Mouse (Mus musculus) embryonic facial prominence, embryonic 15.5 days (tissue): ENCODE measurements at regions not wholly inside any gene's neighbourhood (a gene's known extent, or its start where the extent isn't known, plus 50 kb on each side); places are given as distances from the start of the nearest gene placed in this dataset.
A peak's percentile ranks its signal among the peaks of the same experiment; 100 is the strongest.

ENCODE experiments used
- ATAC-seq: fragments of 200-750 bp; cut with Nextera tagmentation; 2 replicates; pipeline ENCODE4 v1.8.0; 2017; ENCODE audit warnings: low read depth, moderate TSS enrichment; ENCODE audit not compliant: insufficient number of reproducible peaks, low FRiP score, low TSS enrichment
- H3K27ac ChIP-seq: fragments of 300-500 bp; sonication (generic); replicated peaks from 2 replicates; pipeline ENCODE4 v1.5.1; 2015; ENCODE audit warnings: mild to moderate bottlenecking, inconsistent platforms
- H3K27me3 ChIP-seq: fragments of 300-500 bp; sonication (generic); 2 replicates; pipeline ENCODE4 v1.6.1; 2015; ENCODE audit warnings: inconsistent platforms
- H3K36me3 ChIP-seq: fragments of 300-500 bp; sonication (generic); 2 replicates; pipeline ENCODE4 v1.6.1; 2015; ENCODE audit warnings: mild to moderate bottlenecking, inconsistent platforms
- H3K4me1 ChIP-seq: fragments of 300-500 bp; sonication (generic); 2 replicates; pipeline ENCODE4 v1.6.1; 2015; ENCODE audit warnings: inconsistent platforms
- H3K4me2 ChIP-seq: fragments of 300-500 bp; sonication (generic); replicated peaks from 2 replicates; pipeline ENCODE4 v1.6.1; 2015; ENCODE audit warnings: mild to moderate bottlenecking, inconsistent platforms
- H3K4me3 ChIP-seq: fragments of 300-500 bp; sonication (generic); replicated peaks from 2 replicates; pipeline ENCODE4 v1.5.1; 2015; ENCODE audit warnings: mild to moderate bottlenecking, inconsistent platforms
- H3K9ac ChIP-seq: fragments of 300-500 bp; sonication (generic); 2 replicates; pipeline ENCODE4 v1.6.1; 2015; ENCODE audit warnings: inconsistent platforms
- H3K9me3 ChIP-seq: fragments of 300-500 bp; sonication (generic); replicated peaks from 2 replicates; pipeline ENCODE4 v1.6.1; 2016; ENCODE audit warnings: inconsistent platforms
- WGBS: fragments of 180-500 bp; shearing (Covaris S2); methylation state at CpG from one replicate; pipeline ENCODE4 v1.1.7; 2015; 5-methylcytosine and 5-hydroxymethylcytosine counted together

DNA sequence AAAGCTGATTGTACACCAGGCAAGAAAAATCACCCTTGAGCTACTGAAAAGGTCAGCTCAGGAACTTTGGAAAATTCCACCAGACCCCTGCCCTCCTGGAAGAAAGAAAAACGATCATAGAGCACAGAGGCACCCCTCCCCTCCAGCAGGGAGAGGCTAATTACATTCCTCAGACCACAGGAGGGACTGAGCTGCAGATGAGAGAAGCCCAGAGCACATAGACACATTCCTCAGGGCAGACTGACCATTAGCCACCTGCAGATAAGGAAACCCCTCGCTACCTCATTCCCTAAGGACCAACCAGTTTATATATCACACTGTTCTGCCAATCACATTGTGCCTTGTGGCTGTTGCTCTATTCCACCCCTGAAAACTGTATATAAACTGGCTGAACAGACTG lies 230.3 kb downstream of the Parp8 start:
- no peaks in the 10 kb centered on the region for H3K27me3 ChIP-seq

DNA sequence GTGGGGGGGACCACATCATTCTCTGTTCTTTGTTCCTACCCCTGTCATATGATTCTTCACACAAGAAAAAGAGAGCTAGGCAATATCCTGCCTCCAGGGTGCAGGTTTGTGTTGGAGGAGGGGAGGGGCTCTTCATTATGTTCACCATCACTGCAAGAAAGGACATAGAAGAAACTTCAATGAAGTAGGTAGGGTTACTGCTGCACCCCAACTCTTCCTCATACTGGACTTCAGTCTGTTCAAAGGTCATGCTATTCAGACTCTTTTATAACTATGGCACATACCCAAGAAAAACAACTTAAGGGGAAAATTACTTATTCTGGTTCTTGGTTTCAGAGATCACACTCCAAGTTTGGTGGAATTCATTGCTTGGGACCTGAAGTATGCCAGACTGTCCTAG lies 243.7 kb downstream of the Parp8 start:
- H3K4me3 ChIP-seq, result no peak overlapping the region
- no peak overlapping the region for H3K27ac ChIP-seq
- ATAC-seq, result no peak
- no peaks in the 10 kb centered on the region for H3K36me3 ChIP-seq
- H3K9me3 ChIP-seq, result no peaks in the 10 kb centered on the region
- H3K9ac ChIP-seq, result no peak overlapping the region
- H3K27me3 ChIP-seq, result no peaks in the 10 kb centered on the region
- H3K4me2 ChIP-seq, result no peak overlapping the region
- H3K4me1 ChIP-seq, result no peaks in the 10 kb centered on the region

More for the DNA sequence above, 230.3 kb downstream of the Parp8 start:
- no peaks in the 10 kb centered on the region for H3K9me3 ChIP-seq
- ATAC-seq, result no peak
- WGBS, result 18% methylated on average over 2 of the region's 2 CpGs
- no peak overlapping the region for H3K9ac ChIP-seq
- H3K4me2 ChIP-seq, result no peak overlapping the region
- no peaks in the 10 kb centered on the region for H3K36me3 ChIP-seq
- no peaks in the 10 kb centered on the region for H3K4me1 ChIP-seq
- no peak overlapping the region for H3K27ac ChIP-seq
- no peak overlapping the region for H3K4me3 ChIP-seq

- Histone ChIP-seq H3K9me3 (no peaks in the 10 kb centered on the region), H3K27ac (no peak overlapping the region), H3K4me3 (no peak overlapping the region), H3K4me1 (no peaks in the 10 kb centered on the region), H3K4me2 (no peak overlapping the region), H3K36me3 (no peaks in the 10 kb centered on the region), H3K27me3 (no peaks in the 10 kb centered on the region), H3K9ac (no peak overlapping the region)
- no peak for ATAC-seq
- 84% methylated on average over 3 of the region's 3 CpGs for WGBS
These were observed 259.8 kb downstream of the Parp8 start for GRCm38 (mm10) chr13:116765491-116765890.

GRCm38 (mm10) chr13:116759912-116760311 lies 265.4 kb downstream of the Parp8 start:
- no peaks in the 10 kb centered on the region for H3K9me3 ChIP-seq
- H3K4me2 ChIP-seq, result no peak overlapping the region
- H3K9ac ChIP-seq, result no peak overlapping the region
- ATAC-seq, result no peak
- H3K27me3 ChIP-seq, result no peaks in the 10 kb centered on the region
- H3K27ac ChIP-seq, result no peak overlapping the region
- WGBS, result 80% methylated on average over 2 of the region's 2 CpGs
- no peaks in the 10 kb centered on the region for H3K4me1 ChIP-seq
- H3K36me3 ChIP-seq, result no peaks in the 10 kb centered on the region
- no peak overlapping the region for H3K4me3 ChIP-seq

DNA sequence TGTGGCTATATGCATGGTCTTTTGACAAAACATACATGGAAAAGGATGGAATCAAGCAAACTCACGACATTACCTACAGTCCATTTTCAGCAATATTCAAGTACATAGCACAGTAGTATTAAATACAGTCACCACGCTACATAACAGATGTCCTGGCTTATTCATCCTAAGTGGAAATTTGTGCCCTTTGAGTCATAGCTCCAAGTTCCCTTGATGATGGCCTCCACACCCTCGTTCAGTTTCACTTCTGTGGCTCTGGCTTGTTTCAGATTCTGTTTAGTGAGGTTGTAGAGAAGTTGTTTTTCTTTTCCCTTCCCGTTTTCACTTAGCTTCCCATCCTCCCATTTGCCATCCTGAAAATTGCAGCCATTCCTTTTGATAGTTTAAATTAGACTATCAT lies 284.5 kb downstream of the Parp8 start:
- WGBS, result 72% methylated on average over 4 of the region's 4 CpGs
- Histone ChIP-seq H3K4me2 (no peak overlapping the region), H3K27me3 (no peaks in the 10 kb centered on the region), H3K36me3 (no peaks in the 10 kb centered on the region), H3K9ac (no peak overlapping the region), H3K4me1 (no peaks in the 10 kb centered on the region), H3K9me3 (no peaks in the 10 kb centered on the region), H3K4me3 (no peak overlapping the region), H3K27ac (no peak overlapping the region)
- no peak for ATAC-seq

DNA sequence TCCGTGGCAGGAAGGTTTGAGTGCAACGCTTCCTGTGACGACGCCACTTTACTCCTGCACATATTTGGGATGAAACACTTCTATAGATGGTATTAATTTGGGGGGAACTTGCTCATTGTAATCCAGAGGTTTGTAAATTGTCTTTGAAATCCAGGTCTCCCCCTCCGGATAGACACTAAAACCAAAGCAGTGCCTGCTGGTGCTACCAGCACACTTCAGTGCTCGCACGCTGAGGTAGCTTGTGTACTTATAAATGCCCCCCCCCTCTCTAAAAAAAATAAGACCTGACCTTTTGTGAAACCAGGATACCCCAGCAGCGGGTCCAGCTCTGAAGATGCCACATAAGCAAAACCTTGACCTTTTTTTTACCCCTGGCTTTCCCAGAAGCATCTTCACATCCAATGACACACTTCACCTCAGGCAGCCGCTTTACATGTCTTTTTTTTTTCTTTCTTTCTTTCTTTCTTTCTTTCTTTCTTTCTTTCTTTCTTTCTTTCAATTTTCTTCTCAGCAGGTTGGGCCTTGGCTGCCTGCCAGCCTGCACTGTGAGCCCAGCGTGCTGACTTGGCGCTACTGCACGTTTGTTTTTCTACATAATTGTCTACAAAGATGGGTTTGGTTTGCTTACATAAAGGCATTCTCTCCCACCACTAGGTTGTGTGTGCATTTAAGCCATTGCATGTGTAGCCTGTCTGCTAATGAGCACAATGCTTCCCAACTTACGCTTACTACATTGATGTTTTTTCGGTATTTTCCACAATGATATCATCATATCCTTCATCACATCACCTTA lies 301.8 kb downstream of the Parp8 start:
- 64% methylated on average over 14 of the region's 14 CpGs for WGBS
- Histone ChIP-seq H3K27me3 (no peaks in the 10 kb centered on the region), H3K36me3 (no peaks in the 10 kb centered on the region), H3K27ac (no peak overlapping the region), H3K9me3 (no peaks in the 10 kb centered on the region), H3K4me2 (no peak overlapping the region), H3K4me1 (no peaks in the 10 kb centered on the region), H3K4me3 (no peak overlapping the region), H3K9ac (no peak overlapping the region)
- no peak for ATAC-seq

DNA sequence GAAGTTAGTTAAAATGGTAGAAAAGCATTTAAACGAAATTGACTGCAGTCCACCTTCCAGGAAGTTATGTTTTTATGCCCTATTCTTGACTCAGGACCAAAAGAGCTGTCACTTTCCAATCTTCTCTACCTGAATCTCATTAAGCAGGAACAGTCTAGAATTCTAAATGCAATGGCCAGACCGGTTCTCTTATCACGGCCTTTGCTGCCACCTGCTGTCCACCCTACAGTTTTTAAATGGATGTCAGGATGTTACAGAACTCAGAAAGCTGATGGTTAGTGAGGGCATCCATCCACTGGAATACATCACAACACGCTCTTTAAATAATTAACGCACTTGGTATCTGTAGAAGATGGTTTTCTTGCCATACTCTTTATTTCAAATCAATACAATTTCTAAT lies 310.5 kb downstream of the Parp8 start:
- H3K4me1 ChIP-seq, result peaks cover 11% of the 10 kb centered on the region
- no peak overlapping the region for H3K27ac ChIP-seq
- no peak overlapping the region for H3K9ac ChIP-seq
- H3K36me3 ChIP-seq, result no peaks in the 10 kb centered on the region
- no peak overlapping the region for H3K4me3 ChIP-seq
- peaks cover 29% of the 10 kb centered on the region for H3K27me3 ChIP-seq
- no peak overlapping the region for H3K4me2 ChIP-seq
- H3K9me3 ChIP-seq, result no peaks in the 10 kb centered on the region
- WGBS, result 12% methylated on average over 5 of the region's 5 CpGs
- ATAC-seq, result no peak

DNA sequence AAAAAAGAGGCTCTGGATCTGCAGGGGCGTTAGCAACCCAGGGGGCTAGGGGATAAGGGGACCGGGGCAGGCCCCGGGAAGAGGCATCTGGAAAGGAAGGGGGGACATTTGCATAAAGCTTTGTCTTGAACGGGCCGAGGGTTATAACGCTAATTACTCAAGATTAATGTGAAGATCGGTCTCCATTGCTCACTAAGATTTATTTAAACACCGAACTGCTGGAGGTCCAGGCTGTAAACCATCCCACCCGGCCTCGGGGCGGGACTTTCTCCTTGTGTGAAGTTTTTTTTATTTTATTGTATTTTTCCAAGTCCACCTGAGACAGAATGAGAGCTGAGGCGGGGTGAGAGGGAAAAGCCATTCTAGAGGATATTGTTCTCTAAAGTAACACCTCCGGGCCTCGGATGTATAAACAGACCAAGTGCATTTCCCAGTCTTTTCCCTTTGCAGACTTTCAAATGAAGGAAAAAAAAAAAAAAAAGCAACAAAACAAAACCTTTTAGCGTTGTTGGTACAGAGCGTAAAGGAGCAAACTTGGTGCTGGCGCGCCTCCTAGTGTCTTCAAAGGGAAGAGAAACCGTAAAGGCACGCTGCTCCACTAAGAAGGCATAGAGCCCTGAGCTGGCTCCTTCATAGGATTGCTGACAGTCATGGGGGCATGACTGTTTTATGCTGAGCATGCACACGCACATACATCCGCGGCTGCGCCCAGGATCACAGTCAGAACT lies 313.3 kb downstream of the Parp8 start:
- Histone ChIP-seq H3K36me3 (no peaks in the 10 kb centered on the region), H3K9me3 (no peaks in the 10 kb centered on the region), H3K4me2 (peak overlapping the region; percentile 62), H3K9ac (no peak overlapping the region), H3K4me1 (peaks cover 11% of the 10 kb centered on the region), H3K27me3 (peaks cover 53% of the 10 kb centered on the region), H3K4me3 (peak overlapping the region; percentile 36), H3K27ac (peak overlapping the region; percentile 2; the same call in 1 of the 2 replicates)
- WGBS, result under 1% methylated on average over 24 of the region's 24 CpGs
- peak; percentile 66; the same call in 1 of the 2 replicates for ATAC-seq

DNA sequence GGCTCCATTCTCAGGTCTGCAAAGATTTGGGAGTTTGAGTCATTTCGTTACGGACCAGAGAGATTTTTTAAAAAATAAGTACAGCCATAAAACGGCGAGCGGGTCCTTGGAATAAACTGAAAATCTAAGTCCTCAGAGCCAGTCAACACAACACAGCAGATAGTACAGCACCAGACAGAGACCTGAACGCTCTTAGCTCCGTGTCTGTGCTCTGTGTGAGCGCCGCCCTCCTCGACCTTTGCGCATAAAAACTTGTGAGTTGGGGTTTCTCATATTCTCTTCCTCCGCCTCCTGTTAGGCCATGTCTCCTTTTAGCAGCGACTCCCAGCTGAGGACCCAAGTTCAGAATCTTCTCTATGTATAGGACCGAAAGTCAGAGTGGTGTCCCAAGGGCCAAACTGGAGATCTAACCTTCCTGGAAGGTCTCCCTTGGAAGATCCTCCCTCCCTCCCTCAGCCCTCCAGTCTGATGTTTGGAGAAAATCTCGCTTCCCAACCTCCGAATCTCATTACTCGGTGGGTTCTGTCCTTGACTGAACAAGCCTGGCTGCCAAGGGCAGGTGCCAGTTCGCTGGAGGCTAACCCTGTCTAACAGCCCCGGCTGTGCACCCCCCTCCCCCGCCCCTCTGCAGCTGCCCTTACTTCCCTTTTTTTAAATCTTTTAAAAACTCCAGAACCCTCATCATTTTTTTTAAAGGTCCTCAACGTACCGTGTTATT lies 314.0 kb downstream of the Parp8 start:
- Histone ChIP-seq H3K27ac (0 out of 2 replicates have a peak overlapping the region, but pooled peaks have one; percentile 2), H3K4me3 (peak overlapping the region; percentile 36), H3K4me2 (peak overlapping the region; percentile 62), H3K36me3 (no peaks in the 10 kb centered on the region), H3K9ac (no peak overlapping the region), H3K27me3 (peaks cover 53% of the 10 kb centered on the region), H3K4me1 (peaks cover 11% of the 10 kb centered on the region), H3K9me3 (no peaks in the 10 kb centered on the region)
- no peak for ATAC-seq
- 2% methylated on average over 22 of the region's 22 CpGs for WGBS

- no peak overlapping the region for H3K4me3 ChIP-seq
- peaks cover 17% of the 10 kb centered on the region for H3K4me1 ChIP-seq
- H3K27me3 ChIP-seq, result peaks cover 65% of the 10 kb centered on the region
- no peak overlapping the region for H3K27ac ChIP-seq
- no peak for ATAC-seq
- H3K9me3 ChIP-seq, result no peaks in the 10 kb centered on the region
- H3K9ac ChIP-seq, result no peak overlapping the region
- H3K36me3 ChIP-seq, result no peaks in the 10 kb centered on the region
- no peak overlapping the region for H3K4me2 ChIP-seq
- 13% methylated on average over 7 of the region's 7 CpGs for WGBS
These were observed 315.7 kb downstream of the Parp8 start for GRCm38 (mm10) chr13:116709671-116710070.

DNA sequence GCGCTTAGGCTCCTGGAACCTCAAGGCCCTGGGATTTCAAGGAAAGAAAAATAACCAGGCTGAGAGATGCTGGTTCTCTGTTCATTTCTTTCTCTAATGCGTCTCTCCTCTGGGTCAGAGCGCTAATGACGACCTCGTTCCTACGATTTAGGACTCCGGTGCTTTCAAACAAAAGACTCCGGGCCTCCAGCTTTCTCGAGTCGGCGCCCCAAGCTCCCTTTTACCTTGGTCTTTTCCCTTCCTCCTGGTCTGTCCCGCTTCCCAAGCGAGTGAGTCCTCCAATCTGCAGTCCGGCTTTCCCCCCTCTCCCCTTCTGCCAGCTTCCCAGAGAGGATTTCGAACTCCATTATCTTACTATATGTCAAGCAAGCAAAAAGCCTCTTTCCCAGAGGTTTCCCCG lies 316.5 kb downstream of the Parp8 start:
- WGBS, result 3% methylated on average over 16 of the region's 16 CpGs
- Histone ChIP-seq H3K27me3 (peaks cover 67% of the 10 kb centered on the region), H3K27ac (no peak overlapping the region), H3K4me1 (peaks cover 17% of the 10 kb centered on the region), H3K9ac (no peak overlapping the region), H3K4me3 (peak overlapping the region; percentile 21; the same call in 1 of the 2 replicates), H3K9me3 (no peaks in the 10 kb centered on the region), H3K4me2 (peak overlapping the region; percentile 12), H3K36me3 (no peaks in the 10 kb centered on the region)
- no peak for ATAC-seq
